Mouse (Mus musculus): Measurements from ENCODE around the gene Bmp7. TPM values are rescaled to one million over a fixed set of nuclear protein-coding genes. Genes with fewer than 3 reads are reported as not detected.

Gene Bmp7
- total RNA-seq, 2 experiments from 2014 or later, result 0.87 to 1.8 TPM

DNA sequence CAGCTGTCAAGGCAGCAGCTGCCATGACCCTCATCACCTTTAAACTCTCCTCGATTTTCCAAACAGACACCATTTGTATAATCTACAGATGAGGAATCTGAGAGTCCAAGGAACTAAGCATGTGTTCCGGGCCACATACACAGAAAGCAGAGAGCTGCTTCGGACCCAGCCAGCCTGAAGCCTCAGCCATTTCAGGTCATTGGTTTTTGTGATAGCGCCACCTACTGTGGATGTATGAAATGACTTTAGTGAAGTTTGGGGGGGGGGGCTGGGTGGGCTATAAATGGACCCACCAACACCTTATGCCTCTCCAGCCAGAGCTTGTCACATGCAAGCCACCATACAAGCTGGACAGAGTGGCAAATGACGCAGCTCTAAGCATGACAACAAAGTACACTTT, 8.9 kb upstream of the Bmp7 start:
- DNase-seq, result no peak

DNA sequence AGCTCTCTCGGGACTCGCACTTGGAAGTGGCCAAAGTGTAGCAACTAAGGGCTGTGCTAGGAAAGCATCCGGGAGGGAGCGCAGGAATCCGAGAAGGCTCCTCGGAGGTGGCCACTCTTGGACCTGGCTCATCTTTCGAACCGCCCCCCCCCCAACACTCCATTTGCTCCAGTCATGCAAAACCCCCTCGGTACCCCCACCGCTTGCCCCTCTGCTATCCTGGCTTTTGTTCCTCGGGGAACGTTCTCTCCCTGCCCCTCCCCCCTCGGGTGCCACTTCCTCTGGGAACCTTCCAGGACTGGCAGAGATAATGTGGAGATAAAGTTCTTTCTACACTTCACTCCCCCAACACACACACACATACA, 660 bp upstream of the Bmp7 start:
- no peak for DNase-seq

DNA sequence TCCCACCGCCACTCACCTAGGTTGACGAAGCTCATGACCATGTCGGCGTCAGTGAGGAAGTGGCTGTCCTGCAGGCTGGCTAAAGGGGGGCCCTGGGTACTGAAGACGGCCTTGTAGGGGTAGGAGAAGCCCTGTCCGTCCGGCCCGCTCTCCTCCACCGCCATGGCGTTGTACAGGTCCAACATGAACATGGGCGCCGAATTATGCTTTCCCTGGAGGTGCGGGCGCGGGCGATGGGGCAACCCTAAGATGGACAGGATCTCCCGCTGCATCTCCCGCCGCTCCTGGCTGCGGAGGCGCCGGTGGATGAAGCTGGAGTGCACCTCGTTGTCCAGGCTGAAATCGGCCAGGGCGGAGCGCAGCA, 500 bp downstream of the Bmp7 start:
- no peak for DNase-seq

DNA sequence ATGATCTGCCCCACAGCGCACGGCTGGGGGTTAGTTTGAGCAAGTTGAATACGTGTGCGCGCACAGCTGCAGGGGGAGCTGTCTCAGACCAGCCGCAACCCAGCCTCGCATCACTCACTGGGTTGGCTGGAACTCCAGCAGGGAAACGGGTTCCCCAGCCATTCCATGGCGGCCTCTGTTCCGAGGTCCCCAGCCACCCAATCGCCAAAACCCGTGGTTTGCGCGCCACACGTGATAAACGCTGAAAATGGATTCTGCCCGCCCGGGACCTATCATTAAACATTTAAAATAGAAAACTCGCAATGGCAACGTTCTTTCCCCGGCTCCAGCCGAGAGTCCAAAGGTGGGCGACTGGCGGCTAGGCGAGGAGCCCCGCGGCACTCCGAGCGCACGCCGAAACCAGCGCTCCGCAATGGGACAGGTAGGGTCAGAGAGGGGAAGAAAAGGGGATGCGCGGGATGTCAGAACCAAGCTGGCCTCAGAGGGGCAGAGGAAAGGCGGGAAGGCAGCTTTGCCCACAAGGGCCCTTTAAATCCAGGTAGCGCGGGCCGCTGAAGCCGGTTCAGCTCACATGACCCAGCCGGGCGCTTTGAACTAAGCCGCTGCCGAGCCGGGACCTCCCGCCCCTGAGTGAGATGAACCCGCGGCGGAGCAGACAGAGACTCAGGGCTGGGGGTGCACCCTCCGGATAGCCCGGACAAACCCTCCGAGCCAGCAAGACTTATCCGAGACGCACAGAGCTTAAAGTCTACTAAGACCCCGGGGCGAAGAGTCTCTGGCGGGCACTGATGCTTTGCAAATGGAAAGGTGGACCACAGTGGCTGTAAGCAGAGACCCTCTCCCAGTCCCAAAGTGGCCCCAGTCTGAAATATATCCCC, 1.1 kb downstream of the Bmp7 start:
- no peak for DNase-seq

DNA sequence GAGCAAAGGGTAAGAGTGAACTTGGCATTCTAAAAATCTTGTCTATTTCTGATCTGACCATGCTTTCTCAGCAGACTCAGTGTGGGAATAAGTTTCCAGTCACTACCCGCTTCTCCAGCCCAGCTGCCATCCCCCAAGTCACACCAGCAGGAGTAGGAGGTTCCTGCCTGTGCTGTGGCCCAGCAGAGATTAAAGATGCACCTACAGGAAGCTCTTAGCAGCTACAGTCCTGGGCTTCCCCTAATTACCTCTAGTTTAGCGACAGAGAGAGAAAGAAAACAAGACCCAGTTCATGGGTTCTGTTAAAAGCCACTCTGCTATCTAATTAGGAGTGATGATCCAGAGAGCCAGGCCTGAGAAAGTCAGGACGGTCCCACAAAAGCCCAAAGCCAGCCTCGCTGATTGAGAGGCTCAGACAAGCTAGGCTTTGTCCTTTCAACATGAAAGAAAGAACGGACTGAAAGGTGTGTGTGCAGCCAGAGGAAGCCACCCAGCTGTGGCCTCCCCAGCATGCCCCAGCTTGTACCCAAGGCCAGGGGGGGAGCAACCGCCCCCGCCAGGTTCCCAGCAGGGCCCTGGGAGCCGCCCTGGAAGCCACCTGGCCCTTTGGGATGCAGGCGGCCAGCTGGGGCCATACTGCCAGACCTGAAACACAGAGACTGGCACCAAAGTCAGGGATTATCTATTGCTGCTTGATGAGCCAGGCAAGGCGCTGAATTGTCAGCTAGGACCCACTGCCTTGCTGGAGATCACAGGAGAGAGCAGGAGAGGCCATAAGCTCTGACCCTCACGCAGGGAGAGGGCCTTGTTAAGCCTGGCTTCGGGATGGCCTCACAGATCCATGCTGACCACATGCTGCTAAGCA, 2.6 kb downstream of the Bmp7 start:
- DNase-seq, result no peak

DNA sequence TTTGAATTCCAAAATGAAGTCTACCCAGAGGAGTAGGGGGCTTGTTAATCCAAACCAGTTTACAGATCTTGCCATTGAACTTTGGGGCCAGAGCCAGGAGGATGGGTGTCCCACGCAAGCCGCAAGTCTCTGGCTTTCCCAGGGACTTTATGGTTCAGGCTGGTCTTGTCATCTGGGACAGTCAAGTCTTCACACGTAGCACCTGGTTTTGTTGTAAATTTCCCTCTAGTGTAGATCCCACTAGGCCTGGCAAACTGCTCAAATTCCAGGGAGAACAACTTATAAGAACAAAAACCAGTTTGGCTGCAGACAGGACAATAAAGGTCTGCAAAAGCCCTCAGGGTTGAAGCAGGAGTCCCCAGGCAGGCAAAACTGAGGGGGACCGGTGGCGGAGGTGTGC, 3.3 kb downstream of the Bmp7 start:
- DNase-seq, result no peak

DNA sequence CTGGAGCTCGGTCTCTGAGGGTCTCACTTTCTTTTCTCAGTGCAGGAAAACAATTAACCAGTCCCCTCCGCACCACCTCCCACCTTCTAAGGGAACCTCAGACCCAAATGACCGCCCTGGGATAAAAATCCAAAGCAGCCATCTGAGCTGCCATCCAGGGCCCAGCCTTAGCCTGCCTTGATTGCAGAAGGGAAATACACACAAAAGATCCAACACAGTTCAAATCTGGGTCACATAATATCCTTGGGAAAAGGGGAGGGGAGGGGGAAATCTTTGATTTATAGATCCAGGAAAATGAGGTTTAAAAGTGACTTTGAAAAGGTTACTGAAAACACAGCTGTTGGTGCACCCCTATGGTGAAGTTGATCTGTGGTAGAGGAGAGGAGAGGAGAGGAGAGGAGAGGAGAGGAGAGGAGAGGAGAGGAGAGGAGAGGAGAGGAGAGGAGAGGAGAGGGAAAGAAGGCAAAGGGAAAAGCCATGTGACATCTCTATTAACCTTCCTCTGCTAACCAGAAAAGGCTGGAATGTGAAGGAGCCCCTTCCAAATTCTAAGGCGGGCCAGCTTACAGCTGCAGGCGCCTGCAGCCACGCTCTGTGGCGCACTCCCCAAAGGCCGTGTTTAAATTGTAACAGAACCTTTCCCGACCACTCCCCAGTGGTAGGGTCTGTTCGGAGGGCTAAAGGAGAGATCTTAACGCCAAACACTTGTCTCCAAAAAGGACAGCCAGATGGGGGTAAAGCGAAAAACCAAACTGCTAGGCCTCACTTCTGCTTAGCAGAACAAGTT, 4.2 kb downstream of the Bmp7 start:
- no peak for DNase-seq

DNA sequence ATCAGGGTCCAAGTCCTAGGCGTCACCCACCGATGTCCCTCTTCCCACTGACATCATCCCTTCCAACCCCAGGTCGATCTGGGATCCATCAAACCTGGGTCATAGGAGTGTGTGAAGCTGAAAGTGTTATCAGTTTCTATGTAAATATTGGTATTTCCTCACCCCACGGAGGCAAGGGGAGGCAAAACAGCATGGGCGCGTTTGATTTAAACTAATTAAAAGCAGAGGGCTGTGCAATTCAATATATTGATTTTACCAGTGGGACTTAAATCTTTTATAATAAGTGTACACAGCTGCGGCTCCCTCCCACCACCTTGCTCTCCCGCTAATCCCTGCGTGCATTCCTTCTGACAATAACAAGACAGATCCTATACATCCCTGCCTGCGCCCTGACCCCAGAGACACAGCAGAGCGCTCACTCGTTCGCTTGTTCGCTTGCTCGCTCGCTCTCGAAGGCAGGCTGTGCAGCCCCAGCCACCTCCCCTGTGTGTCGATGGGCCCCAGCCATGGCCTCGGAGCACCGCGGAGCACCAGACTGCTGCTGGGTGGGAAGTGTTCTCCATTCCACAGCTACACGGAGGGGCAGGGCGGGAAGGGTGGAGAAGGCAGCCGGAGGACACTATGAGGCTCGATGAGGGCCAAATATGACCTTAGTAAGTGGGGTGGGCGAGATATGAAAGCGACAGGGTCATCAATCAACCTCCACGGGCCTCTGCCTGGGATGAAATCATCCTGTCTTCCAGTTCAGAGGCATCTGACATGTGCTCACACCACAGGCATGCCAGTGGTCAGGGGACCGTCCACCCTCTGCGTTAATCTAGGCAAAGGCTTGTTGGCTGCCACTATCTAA, 5.0 kb downstream of the Bmp7 start:
- peak; percentile 37 for DNase-seq

DNA sequence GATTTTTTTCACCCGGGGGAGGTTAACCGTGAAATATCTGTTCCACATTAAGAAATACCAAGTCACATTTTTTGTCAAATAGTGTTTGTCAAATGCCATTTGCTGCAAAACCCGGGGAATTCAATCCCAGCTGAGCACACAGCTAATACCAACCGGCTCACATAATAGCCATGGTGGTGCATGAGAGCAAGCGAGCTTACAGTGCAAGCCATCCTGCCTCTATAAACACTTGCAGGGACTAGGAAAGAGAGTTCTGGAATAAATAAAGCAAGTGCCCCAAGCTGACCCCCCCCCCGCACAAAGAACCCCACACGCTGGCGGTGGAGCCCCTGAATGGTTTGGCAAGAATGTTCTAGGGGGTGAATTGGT, 5.7 kb downstream of the Bmp7 start:
- no peak for DNase-seq

DNA sequence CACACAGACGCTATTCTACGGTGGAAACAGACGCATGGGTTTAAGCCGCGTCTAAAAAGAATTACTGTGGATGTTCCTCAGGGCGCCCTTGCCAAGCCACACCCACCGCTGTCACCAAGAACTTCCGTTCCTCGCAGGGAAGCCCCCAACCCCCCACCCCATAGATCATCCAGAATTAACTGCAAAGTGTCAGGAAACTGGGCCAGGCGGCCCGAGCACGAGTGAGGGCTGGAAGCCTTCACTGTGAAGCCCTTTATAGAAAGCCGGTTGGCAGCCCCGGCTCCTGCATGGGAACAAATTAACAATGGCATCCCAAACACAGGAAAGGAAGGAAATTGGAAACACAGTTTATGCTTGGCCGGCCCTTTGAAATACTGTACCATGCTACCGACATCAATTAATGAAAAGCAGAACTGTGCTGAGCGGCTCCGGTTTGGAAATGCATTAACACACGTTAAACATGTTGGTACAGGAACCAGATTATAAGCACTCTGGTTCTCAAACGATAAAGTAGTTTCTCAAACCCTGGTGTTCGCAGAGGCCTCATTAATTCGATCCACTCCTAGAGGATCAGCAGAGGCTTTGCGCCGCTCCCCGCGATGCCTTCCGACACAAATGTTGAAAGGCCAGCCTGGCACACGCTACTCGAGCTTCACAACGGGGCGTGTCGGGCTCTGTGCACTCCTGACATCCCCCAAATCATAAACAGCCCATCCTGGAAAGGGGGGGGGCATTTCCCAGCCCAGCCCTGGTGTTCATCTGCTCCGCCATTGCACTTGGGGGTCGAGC, 6.3 kb downstream of the Bmp7 start:
- no peak for DNase-seq

DNA sequence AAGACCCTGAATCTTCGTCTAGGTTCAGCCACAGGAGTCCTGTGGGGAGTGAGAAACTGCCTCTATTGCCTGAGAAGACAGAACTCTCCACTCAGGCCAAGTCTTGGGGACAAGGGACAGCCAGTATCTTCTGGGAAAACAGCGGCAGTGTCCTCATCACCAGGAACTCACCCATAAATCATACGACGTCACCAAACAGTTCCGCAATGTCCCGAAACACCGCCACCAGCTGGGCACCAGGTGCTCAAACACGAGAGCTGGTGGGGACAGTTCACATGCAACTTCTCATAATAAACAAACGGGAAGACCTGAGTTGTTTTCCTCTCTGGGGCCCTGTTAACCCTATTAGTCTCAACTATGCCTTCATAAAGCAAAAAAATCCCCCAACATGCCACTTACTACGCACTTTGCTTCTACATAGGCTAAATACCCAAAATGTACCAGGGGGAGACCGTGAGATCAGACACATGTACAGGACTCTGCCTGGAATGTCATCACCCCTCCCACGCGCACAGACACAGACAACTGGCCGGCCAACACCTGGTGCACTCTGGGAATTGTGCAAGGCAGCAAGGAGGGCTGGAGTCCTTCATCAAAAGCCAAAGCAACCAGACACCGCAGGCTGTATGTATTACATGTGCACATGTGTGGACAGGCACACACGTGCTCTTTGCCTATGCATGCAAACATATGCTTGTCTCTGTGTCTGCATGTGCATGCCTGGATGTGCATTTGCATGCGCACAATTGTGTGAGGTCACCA, 8.8 kb downstream of the Bmp7 start:
- DNase-seq, result no peak

DNA sequence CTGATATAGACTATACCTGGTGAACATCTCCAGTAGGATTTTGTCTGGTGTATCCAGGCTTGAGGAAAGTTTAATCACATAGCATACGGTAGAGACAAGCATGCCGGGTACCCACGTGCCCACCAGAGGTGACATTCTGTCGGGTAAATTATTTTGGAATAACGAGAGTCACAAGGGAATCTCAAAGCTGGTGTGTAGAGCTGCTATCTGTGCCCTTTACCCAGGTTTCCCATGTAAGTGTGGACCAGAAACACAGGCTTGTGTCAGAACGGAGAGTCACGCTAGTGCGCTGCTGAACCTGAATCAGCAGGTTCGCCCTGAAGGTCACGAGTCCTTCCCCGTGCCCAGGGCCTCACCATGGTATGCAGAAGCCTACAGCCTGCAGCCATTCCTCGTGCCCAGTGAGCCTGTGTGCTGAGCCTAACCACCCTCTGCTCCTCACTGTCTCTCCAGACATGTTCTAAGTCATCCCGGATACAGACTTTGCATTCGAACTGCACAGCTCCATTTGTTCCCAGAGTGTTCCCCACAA, 10.2 kb downstream of the Bmp7 start:
- no peak for DNase-seq

DNA sequence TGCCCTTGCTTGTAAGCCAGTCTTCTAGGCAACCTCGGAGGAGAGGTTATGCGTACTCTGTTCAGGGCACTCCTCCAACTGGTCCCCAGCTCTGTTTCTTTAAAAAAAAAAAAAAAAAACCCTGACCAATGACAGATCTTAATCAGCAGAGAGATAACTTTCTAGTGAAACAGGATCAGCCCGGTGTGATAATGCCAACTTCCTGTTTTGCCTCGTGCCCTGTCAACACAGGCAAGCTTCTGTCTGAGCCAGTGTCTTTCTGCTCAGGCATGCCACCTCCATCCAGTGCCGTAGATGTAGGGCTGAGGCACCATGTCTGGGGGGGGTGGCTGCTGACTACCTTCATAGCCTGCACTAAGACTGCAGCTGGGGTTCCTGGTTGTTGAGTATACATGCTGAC, 12.5 kb downstream of the Bmp7 start:
- no peak for DNase-seq

DNA sequence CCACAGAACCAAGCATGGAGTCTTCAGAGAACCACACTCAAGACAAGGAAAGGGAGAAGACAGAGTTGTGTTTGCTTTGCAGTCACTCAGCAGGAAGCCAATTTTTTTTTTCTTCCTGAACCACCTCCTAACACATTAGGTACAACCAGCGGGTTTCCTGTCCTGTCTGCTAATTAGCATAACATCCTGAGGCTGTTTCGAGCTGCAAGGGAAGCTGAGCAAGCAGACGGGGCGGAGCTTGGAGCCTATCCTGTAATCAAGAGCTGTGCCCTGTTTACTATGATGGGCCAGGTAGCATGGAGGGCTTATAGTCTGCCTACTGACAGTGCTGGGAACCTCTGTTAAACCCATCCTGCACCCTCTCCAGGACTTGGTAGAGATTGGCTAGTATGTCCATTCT, 13.8 kb downstream of the Bmp7 start:
- DNase-seq, result no peak

DNA sequence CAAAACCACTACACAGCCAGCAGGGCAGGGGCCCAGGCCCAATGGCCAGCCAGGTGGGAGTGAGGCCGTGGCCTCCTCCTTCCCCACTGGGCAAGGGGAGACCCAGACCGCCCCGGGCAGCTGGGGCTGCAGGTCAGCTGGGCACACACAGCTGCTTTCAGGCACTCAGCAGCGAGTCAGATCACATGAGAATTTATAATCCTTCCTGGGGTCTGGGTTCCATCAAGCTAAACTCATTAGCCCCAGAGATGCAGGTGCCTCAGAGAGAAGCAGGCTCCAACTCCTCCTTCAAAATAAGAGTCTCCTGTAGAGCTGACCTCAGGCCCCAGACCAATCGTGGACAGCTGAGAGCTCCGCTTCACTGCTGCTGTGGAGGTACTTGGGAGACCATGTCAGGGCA, 15.2 kb downstream of the Bmp7 start:
- DNase-seq, result no peak

DNA sequence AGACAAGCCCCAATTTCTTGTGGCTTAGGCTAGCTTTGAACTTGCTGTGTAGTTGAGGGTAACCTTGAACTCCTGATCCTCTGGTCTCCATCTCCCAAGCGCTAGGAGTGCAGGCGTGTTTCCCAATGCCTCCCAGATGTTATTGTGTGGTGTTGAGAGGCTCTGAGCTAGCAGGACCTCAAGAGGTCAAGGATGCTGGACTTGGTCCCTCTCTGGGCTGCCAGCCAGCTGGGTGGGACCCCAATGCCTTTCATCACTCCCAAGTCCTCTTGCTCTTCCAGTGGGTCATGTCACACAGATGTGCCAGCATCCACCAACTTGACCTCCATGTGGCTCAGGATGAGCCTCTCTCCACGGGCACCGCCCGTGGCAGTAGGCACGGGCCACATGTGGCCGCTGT, 16.9 kb downstream of the Bmp7 start:
- peak; percentile 59 for DNase-seq

DNA sequence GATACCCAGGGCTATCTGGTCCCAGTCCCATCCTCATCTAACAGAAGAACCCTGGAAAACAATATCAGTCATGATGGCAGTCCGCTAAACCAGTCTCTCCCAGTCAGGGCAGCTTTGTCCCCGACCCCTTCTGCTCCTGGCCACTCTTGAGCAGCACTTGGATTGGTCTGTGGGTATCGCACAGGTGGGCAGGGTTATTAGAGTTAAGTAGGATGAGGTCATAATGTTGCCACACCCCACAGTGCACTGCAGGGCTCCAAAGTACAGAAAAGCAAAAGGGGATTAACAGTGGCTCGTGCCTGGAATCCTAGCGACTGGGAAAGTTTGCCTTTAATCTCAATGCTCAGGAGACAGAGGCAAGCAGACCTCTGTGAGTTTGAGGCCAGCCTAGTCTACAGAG, 17.5 kb downstream of the Bmp7 start:
- DNase-seq, result no peak

DNA sequence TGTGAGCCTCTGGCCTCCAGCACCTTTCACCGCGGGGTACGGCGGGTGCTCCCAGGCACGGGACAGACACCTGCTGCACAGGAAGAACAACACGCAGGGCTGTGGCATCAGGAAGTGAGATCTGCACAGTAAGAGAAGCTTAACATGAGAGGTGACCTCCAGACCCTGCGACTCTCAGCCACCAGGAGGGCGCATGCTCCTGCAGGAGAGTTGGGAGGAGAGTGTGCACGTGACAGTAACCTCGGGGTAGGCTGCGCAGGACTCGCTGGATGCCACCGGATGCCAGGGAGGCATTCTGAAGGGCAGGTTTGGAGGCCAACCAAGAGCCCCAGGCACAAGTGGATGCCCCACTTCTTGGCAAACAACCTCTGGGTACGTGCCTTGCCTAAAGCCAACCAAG, 26.1 kb downstream of the Bmp7 start:
- DNase-seq, result no peak

DNA sequence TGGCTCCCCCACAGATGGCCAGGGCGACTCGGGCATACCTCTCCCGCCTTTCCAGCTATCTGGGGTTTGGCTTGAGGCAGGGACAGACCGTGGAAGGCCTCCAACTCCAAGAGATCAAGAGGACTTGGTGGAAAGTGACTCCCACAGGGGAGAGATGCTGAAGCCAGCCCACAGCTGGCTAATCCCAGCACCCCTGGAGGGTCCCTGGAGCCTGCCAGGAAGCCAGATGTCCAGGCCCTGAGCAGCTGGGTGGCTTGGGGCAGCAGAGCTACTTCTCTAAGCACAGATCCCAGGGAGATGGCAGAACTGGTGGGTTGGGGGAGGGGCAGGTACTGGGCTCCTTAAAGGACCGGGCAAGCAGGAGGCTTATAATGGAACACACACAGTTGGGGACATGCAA, 28.4 kb downstream of the Bmp7 start:
- DNase-seq, result no peak

DNA sequence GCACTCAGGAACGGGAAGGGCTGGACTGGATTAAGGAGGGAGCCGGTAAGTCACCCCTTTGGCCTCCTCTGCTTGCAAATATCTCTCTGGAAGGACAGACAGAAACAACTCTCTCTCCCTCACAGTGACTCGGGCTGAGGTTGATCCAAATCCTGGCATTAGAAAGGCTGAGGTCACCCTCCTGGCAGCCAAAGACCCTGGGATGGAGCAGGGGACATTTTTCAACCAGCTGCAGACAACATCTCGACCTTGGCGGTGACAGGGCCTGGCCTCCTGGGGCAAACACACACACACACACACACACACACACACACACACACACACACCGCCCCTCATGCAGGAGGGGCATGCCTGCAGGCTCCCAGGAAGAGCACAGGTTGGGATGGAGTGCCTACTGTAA, 29.0 kb downstream of the Bmp7 start:
- peak; percentile 50 for DNase-seq

Measured in gastrocnemius, postnatal 25 days (tissue).